Mouse (Mus musculus) layer of hippocampus, postnatal 25 days (tissue): ENCODE measurements at regions not wholly inside any gene's neighbourhood (a gene's known extent, or its start where the extent isn't known, plus 50 kb on each side); places are given as distances from the start of the nearest gene placed in this dataset.

Experiments used
- DNase-seq, 2 experiments: peaks; one replicate each; pipeline ENCODE4 v3.0.0; 2022; ENCODE audit warnings: mixed read lengths in 2 of 2, low spot score in 1 of 2; ENCODE audit errors: extremely low spot score in 1 of 2

DNA sequence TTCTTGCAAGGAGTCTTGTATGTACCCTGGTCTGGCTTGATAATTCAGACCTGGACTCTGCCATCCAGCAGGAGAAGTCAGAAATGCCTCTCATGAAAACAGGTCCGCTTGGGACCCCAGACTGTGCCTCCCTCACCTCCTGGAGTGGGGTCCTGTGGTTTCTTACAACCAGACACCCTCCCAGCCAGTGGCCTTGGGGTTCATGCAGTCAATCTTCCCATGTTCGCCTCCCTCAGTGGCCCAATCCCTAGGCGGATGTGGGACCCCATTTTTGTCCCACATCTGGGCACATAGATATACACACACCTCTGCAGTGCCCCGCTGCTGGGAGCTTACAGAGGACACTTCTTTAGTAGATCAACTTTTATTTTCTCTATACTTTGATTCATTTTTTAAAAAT is 217.7 kb downstream of the Lrfn2 start:
- DNase-seq = no peak

DNA sequence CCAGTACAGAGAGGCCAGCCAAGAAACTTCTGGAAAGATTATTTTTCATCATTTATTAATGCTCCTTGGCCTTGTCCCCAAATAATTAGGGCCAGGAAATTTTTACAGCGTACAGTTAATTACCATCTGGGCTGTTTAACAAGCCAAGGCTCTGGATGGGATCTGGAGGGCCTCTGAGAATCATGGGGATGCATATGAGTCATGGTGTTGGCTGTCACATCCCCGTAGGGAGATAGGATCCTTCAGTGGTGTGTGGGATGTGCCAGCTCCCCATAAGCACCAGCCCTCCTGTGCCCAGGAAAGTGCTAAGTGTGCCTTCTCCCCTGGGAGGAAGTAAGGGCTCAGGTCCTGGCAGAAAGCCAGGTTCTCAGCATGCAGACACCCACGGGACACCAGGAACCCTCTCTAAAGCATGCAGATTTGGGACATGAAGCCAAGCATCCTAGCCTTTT is 218.8 kb downstream of the Lrfn2 start:
- DNase-seq = no peak

DNA sequence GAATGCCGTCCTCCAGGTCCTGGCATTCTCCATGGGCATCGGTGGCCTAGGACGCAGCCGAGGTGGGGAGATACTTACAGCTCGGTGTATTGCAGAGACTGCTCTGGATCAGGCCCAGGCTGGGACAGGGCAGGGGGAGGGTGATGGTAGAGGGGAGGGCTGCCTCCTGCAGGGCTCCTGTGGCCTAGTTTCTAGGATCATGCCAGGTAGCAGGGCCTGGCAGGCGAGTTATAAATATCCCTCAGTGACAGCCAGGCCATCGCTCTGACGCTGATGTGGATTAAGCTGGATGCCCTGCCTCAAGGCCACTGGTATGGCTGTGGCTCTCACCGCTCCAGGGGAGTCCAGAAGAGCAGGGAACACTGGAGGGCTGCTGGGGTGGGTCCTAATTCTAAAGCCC is 221.8 kb downstream of the Lrfn2 start:
- DNase-seq = no peak

DNA sequence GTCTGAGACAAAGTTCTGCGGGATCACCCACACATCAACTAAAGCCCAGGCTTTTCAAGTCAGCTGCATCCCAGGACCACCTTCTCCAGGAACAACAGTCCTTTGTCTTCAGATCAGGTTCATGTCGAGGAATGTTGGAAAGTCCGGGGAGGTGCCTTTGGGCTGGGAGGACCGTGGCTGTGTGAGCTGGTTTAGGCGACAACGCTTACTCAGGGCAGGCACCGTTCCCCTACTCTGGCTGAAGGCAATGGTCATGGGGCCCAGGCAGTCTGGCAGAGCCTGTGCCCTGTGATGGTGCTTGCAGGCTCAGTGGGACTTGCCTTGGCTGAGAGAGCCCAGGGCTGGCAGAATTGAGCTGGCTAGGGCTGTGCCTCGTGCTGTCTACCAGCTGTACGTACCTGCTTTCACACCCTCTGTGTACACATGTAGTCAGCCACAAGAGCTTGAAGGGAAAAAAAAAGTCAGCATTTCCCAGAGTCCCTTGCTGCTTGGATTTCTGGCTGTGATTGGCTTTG is 222.9 kb downstream of the Lrfn2 start:
- DNase-seq = no peak

DNA sequence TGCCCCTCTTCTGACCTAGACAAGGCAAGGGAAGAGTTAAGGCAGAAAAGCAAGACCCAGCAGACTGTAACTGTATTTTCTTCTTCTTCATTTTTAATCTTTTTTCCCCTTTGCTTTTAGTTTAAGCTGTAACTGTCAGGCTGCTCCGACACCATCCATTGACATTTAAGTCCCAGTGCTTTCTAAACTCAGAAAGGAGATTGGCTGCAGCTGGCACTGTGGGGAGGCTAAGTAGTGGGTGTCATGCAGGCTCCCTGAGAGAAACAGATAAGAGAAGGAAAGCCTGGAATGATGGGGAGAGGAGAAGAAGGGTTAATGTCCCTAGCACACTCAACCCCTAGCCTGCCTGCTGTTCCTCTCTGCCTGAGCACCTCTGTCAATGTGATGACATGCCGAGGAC is 225.4 kb downstream of the Lrfn2 start:
- no peak for DNase-seq

DNA sequence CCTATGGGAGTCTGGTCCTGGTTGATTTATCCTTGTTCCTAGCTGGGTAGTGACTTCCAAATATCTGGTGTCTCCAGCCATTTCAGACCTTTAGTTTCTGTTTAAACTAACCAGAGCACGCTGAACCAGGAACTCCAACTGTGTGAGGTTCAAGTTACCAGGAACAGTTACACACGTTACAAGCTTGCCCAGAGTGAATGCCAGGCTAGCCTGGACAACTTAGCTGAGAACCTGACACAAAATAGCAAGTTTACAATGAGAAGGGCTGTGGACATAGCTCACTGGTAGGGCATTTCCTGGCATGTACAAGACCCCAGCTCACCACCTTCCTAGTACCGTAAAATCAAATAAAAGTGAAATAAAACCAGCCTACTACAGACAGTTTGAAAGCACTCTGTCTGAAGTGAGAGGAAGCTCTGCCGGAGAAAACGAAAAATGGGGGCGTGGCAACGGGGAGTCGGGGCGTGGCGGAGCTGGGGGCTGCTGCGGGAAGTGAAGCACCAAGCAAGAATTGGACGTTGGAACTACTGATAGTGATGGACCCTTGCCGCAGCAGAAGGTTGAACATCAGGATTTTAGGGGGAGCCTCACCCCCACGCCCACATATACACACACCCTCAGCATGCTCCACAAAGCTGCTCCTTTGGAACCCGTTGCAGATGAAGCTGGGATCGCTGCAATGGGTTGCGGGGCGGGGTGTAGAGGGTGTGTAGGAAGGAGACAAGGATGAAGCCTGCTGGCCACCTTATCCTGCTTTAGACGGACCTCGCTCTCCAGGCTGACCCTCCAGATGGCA is 239.3 kb downstream of the Lrfn2 start:
- DNase-seq = peak in 1 of 2 experiments; percentile 29

DNA sequence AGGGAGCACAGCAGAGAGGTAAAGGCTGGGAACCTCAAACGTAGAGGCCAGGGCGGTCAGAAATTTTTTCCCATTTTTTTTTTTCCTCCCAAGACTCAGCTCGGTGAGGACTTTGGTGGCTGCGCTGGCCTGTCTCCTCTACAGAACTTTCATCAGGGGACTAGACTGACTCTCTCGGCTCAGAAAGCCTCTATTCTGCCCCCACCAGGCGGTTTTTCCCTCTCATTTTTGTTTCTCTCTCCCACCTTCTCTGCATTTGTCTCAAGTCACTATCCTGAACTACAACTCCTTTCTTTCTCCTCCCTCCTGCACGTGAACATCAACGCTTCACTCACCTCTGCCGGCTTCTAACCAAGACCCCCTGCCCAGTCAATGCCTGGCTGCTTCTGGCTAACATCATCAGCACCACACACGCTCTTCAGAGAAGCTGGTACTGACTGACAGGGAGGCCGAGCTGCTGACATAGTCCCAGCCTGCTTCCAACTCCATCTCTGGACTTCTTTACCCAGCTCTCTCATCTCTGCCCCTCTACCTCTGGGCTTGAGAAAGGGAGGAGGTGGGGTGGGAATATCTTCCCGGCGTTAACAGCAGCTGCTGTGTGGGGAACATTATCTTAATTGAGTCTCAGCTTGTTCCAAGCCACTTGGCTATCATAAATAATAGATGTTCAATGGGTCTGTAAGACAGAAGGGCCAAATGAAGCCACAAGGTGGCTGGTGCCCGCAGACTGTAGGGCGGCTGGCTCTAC is 240.0 kb downstream of the Lrfn2 start:
- DNase-seq = no peak

DNA sequence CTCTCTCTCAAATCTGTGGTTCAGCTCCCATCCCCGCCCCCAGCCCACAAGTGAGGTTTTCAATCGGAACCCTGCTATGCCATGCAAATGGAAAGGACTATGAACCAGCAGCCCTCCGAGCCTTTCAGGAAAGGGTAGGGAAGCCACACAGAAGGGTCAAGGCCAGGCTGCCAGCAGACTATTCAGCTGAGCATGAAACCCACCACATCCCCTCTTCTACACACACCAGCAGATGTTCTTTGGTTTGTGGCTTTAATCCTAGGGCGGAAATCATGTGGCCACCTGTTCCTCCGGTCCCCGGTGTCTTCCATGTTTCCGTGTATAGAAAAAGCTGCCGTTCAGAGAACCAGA is 240.6 kb downstream of the Lrfn2 start:
- DNase-seq = no peak

DNA sequence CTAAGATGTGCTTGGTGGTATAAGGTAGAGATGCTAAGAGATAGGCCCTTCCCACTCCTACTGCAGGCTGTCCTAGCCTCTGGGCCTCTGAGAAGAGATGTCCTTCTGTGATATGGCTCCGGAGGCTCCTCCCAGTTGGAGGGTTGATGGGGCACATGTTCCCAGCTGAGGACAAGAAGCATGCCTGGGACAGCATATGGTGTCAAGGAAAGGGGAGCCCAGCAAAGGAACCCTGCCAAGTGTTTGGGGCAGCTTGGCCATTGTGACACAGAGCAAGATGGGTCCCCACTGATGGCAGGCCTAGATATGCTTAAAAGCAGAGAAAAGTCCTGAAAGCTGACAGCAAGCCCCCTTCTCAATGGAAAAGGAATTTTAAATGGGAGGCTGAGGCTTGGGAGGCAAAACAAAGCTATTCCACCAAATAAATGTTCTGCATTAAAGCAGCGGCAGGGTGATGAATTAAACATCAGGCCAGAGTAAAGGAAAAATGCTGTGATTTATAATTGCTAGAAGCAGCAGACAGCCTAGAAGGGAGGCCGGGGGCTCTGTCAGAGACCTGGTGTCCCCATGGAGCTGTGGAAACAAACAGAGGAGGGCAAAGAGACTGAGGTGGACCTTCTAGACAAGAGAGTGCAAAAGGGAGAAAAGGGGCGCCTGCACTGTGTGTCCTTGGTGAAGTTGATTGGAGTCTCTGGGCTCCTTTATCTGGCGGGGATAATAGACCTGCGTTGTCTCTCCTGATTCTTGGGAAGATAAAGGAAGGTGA is 246.0 kb downstream of the Lrfn2 start:
- no peak for DNase-seq

DNA sequence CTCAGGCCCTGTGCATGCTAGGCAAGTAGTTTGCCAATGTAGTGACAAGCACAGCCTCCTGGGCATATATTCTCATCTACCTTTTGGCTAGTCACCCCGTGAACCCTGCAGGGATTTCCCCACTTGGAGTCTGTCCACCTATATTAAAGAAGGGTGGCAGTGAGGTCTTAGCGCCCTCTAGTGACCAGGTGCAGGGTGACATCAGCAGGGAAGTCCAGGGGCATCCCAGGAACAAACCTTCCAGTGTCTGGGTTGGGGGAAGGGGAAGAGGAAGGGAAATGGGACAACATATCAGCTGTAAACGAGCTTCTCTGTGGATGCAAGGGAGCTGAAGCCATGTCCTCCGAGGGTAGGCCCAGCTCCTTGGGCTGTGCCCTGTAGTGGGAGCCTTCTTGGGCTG is 245.7 kb upstream of the Mocs1 start:
- peak in 1 of 2 experiments; percentile 41 for DNase-seq

DNA sequence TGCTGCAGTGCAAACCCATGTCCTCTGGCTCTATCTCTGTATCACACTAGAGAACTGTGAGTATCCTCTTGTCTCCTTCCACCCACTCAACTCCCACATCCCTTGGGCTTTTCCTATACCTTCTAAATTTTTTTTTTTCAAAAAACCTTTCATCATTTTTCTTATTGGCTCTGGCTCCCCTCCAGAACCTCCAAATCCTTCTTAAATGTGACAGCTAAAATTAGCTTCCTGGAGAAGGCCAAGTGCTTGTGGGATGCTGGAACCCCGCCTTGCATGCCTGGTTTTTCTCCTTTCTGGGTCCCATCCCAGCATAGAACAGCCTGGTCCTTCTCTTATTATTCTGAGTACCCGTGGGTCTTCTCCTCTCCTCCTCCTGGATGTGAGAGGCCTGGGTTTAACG is 244.2 kb upstream of the Mocs1 start:
- DNase-seq = no peak

DNA sequence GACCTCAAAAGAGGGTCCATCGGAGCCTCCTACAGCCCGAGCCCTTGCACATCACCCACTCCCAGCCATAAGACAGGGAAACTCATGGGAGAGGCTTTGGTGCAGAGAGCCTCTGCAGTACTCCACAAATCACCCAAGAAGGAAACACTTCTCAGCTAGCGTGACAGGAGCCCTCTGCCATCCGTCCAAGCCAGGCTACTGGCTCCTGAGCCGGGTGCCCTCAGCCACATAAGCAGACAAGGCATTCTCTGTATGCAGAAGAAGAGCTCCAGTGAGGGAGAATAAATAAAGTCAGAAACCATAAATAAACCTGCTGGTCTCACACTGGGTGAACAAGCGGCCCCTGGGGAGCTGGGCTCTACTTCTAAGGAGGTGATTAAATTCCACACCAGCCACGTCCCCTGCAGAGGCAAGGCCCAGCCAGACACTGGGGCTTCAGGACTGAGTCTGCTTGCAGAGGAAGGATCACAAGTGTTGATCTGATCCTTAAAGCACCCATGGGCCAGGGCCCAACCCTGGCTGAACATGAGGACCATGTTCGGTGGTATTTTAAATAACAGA is 243.0 kb upstream of the Mocs1 start:
- no peak for DNase-seq

DNA sequence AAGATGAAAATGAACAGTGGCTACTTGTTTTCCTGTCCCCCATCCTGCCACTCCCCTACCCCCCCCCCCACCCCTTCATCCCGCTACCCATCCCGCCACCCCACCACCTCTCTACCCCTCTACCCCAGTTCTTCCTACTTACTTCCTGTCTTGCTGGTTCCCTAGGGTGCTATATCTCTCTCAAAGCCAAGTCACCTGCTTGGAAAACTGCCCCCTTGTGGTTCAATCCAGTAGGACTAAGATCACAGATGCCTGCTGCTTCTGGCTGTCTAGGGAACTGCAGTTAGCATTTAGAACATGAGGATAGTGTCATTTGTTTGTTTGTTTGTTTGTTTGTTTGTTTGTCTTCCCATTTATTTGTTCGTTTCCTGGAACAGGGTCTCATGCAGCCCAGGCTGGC is 238.4 kb upstream of the Mocs1 start:
- DNase-seq = peak in 1 of 2 experiments; percentile 37

DNA sequence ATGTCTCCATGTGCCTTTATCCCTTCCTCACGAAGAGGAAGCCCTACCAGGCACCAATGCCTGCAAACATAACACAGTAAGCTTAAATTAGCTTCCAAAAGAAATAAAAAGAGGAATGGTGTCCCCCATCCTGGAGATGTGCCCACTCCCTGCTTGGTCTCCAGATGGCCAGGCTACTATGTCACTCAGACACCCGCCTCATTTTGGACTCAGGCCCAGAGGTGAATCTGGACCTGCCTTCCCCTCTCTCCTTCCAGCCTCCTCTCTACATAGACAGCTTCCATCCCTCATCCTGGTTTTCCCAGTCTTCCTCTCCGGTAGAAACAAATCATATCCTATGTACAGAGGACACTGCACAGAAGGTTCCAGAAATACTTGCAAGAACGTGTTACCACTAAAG is 237.8 kb upstream of the Mocs1 start:
- no peak for DNase-seq

DNA sequence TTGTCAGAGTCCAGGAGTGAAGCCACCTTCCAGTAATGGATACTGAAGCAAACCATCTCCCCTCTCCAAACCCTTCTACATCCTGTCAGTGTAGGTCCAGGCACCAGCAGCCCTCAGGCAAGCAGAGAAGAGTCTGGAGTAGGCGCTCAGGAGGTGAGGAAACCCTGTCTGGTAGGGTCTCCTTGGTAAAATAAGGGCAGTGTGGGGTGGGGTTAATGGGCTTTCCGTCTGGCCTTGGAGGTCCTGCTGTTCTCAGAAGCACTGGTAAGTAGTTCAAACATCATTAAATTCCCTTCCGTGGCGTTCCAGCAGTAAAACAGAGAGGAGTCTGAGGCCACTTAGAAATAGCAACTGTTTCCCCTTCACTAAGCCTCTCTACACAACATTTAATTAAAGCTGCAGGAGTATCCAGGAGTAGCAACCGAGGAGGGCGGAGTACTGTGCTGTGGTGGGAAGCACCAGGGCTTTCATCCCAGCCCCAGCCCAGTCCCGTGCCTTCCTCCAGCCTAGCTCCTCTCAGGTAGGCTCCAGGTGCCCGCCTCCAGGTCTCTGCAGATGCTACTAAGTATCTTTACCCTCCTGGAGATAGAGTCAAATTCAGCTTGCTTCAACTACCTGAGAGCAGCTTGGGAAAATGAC is 232.0 kb upstream of the Mocs1 start:
- no peak for DNase-seq

DNA sequence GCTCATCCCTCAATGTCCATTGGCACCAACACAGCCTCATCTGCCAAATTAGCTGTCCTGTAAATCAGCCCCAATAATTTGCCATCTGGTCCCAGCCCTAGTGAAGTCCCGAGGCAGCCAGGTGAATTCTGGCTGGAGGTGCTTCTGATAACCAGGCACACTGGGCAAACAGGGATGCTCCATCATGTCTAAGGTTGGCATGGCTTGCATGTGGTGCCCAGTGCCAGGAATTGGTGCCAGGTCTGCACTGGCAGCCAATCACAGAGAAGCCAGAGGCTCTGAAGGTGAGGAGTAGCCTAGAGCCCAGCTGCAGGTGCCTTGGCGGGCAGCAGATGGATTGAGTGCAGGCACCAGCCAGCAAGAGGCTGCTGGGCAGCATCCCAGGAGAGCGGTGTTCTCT is 226.7 kb upstream of the Mocs1 start:
- DNase-seq = no peak

DNA sequence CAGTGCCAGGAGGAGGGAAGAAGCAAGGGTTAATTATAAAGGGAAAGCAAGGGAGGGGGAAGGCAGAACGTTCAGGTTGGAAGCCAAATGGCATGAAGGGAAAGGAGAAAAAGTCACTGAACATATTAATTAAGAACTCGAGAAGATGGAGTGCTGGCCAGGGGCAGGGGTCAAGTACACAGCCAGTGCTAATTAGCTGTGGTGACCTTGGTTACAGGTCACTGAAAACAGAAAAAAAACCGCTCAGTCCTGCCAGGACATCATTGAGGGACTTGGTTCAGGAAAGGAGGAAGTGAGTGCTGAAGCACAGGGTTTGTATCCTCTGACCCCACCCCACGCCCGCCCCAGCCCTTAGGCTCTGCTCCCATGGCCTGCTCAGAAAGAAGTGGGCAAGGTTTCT is 223.1 kb upstream of the Mocs1 start:
- no peak for DNase-seq

DNA sequence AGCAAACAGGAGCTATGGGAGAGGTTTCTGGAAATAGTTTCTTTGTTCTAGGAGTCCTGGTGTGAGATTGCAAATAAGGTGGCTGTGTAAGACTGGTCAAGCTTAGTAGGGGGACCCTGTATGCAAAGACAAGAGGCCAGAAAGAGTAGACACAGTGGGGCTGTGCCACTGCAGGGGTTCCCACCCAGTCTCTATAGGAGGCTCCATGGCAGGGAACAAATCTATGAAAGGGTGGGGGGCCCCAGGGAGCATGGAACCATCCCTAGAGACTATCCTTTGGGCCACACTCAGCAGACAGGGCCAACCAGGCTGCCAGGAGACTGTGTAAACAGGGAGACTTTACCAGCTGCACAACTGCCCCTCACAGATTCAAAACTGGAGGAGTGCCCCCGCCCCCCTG is 222.6 kb upstream of the Mocs1 start:
- DNase-seq = no peak

DNA sequence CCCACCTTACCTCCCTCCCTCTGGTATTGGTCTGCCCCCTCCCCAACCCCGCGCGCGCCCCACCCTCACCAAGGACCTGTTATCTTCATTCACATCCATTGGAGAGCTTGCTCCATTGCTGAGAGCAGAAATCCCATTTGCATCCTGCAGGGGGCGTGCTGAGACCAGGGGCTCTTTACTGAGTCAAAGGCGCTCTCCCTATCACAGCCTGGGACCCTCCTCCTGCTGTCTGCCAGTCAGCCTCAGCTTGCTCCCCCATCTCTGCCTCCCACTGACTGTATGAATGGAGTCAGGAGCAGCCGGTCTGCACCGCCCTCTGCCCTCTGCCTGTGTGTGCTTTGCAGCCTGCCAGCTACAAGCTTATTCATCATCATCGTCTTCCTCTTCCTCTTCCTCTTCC is 221.5 kb upstream of the Mocs1 start:
- peak in 1 of 2 experiments; percentile 63 for DNase-seq

DNA sequence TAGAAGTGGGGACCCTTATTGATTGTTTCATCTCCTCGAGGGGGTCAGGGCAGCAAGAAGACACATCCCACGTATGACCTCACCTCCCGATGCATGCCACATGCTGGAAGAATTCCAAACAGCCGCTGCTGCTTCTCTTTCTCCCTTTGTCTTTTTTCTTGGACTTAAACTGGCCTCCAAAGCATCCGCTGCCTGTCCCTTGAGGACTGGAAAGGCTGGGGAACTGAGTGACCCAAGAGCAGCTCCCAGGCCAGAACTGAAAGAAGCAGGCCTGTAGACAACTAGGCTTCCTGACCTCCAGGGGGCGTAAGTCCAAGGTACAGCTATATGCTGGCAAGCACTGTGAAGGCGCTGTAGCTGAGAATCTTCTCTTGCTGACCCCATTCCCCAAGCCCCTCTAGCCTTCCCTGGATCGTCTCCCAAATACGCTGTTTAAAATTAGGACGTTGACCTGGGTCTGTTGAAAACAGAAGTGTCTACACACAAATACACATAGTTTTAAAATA is 219.8 kb upstream of the Mocs1 start:
- no peak for DNase-seq
